Mouse (Mus musculus) heart, adult 2 months (tissue): ENCODE measurements around the gene BC067074.
"Not testable (repeated sequence)": the region's sequence is repeated elsewhere in the genome, so short reads cannot be mapped to it uniquely, and the experiment has no call there.

ENCODE experiments used
- CTCF ChIP-seq: fragments of 200-600 bp; IDR thresholded peaks from 2 replicates; pipeline ENCODE4 v1.8.1; 2022; ENCODE audit warnings: antibody characterized with exemption, mild to moderate bottlenecking, moderate library complexity
- POLR2A ChIP-seq: fragments of 200-500 bp; IDR thresholded peaks from 2 replicates; pipeline ENCODE4 v1.6.1; 2011; ENCODE audit warnings: mild to moderate bottlenecking, low read depth, low read length, control low read depth; ENCODE audit not compliant: insufficient read depth

- not testable (repeated sequence) for TF ChIP-seq POLR2A, CTCF
Observed at GRCm38 (mm10) chr13:113252580-113252979, 40.4 kb upstream of the BC067074 start.
